Mouse (Mus musculus) small intestine, adult 2 months (tissue): Measurements from ENCODE around the gene Nr6a1. TPM values are rescaled to one million over a fixed set of nuclear protein-coding genes. Genes with fewer than 3 reads are reported as not detected.

Experiments
- H3K27ac ChIP-seq: fragments of 200-500 bp; 2 replicates; pipeline ENCODE4 v1.5.1; 2012; ENCODE audit warnings: low read depth, low read length, control low read depth, inconsistent platforms; ENCODE audit not compliant: insufficient read depth
- H3K27me3 ChIP-seq: fragments of 200-500 bp; 2 replicates; pipeline ENCODE4 v1.6.1; 2012; ENCODE audit warnings: mild to moderate bottlenecking, moderate library complexity, low read length, inconsistent platforms; ENCODE audit not compliant: control insufficient read depth, insufficient read depth
- H3K36me3 ChIP-seq: fragments of 200-500 bp; 2 replicates; pipeline ENCODE4 v1.6.1; 2012; ENCODE audit warnings: mild to moderate bottlenecking, low read length, control low read depth, inconsistent platforms; ENCODE audit not compliant: control insufficient read depth, insufficient read depth
- H3K4me1 ChIP-seq: fragments of 200-500 bp; 2 replicates; pipeline ENCODE4 v1.6.1; 2012; ENCODE audit warnings: low read length, inconsistent platforms, mixed read lengths; ENCODE audit not compliant: control insufficient read depth, insufficient read depth, insufficient read length
- H3K4me3 ChIP-seq: fragments of 200-500 bp; 2 replicates; pipeline ENCODE4 v1.5.1; 2012; ENCODE audit warnings: low read depth, mild to moderate bottlenecking, control low read depth, inconsistent platforms, low read length, moderate library complexity
- CTCF ChIP-seq: fragments of 200-500 bp; IDR thresholded peaks from 2 replicates; pipeline ENCODE4 v1.5.1; 2012; ENCODE audit warnings: low read depth, mild to moderate bottlenecking, control low read depth, inconsistent platforms, low read length, moderate library complexity, mixed read lengths; ENCODE audit not compliant: insufficient replicate concordance, insufficient read length; ENCODE audit errors: extremely low read depth
- POLR2A ChIP-seq: fragments of 200-500 bp; IDR thresholded peaks from 2 replicates; pipeline ENCODE4 v1.6.1; 2012; ENCODE audit warnings: low read depth, mild to moderate bottlenecking, control low read depth, inconsistent platforms, low read length, moderate library complexity
- WGBS: fragments of 180-500 bp; shearing (Covaris S2); methylation state at CpG from one replicate; pipeline ENCODE4 v1.1.7; 2018; 5-methylcytosine and 5-hydroxymethylcytosine counted together
- polyA plus RNA-seq: library from polyadenylated mRNA; depleted of rRNA; stranded (reverse); fragments of >200 nt; gene quantifications from 2 replicates; pipeline ENCODE4 v1.2.3, GENCODE M21; 2012

The Nr6a1 gene
- polyA plus RNA-seq, 1 experiment: 7.2 TPM

DNA sequence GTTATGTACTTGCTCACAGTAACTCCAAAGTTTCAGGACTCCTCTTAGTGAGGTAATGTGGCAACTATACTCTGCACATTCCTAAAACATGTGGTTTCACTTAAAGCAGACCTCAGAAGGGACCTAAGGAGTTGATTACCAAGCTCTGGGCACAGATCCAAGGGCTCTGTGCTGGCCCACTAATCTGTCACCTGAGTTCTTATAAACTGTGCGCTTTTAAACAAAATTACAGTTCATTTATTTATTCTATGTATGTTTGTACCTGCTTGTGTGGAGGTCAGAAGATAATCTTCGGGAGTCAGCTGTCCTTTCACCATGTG, 156.1 kb downstream of the Nr6a1 start:
- H3K27ac ChIP-seq: no peak overlapping the region
- whole genome bisulfite sequencing: 45% methylated on average over 2 of the region's 2 CpGs
- H3K4me3 ChIP-seq: no peak overlapping the region
- no peaks in the 10 kb centered on the region for H3K27me3 ChIP-seq
- TF ChIP-seq CTCF (no peak), POLR2A (no peak)
- H3K4me1 ChIP-seq: no peaks in the 10 kb centered on the region
- no peaks in the 10 kb centered on the region for H3K36me3 ChIP-seq

DNA sequence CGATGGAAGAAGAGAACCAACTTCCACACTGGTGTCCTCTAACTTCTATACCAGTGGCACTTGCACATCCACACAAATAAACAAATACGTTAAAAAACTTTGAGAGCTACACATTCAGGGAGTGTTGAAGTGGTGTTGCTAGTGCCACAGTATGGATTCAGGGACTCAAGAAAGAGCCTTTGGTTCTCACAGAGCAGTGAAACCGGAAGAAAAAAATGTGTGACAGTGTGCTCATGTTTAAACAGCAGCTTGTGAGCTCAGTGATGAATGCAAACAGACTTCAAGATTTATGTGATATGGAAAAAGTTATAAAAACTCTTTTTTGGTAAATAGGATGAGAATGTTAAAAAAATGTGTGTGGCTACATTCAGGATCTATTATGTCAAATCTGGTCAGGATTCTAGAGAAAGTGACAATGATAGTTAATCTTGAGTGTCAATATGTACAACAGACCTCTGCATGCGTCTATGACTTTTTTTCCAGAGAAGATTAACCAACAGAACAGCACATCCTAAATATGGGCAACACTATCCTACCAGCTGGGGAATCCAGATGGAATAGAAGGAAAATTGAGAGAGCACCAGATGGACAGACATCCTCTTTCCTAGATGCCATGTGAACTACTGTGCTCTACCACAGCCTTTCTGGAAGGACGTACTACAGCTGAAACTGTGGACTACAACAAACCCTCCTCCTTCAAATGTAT, 156.6 kb downstream of the Nr6a1 start:
- H3K4me3 ChIP-seq: no peak overlapping the region
- TF ChIP-seq POLR2A: no peak
- H3K27me3 ChIP-seq: no peaks in the 10 kb centered on the region
- H3K4me1 ChIP-seq: no peaks in the 10 kb centered on the region
- H3K27ac ChIP-seq: no peak overlapping the region
- H3K36me3 ChIP-seq: no peaks in the 10 kb centered on the region
- WGBS: 82% methylated on average over 5 of the region's 5 CpGs

DNA sequence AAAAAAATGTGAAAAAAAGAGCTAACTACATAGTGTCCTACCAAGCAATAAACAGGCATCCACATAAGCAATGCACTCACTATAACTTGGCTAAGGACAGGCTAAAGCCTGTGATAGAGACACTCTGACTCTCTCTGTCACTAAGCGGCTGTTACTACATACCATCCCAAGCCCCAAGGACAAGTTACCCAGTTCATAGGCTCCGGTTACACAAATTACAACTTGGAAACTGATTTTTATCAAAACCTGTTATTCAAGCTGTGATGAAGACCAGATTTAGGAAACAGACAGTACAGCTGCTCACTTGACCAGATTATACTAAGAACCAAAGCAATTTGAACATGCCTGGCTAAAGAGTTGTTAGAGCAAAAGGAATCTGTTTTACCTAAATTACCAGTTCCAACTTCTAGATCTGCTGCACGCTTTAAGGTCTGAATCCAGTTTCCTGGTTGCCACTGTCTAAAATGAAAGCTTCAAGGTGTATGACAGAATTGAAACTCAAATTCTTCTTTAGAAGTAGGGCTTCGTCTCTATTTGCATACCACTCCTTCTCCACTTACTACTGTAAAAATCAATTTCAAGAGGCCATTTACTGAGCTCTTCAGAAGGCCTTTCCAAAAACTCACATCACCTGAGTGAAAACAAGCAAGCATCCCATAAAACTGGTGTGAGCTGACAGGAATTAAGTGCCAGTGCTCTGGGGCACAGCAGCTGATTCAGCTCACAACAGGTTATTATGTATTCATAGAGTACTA, 160.1 kb downstream of the Nr6a1 start:
- Histone ChIP-seq H3K36me3 (no peaks in the 10 kb centered on the region), H3K27ac (no peak overlapping the region), H3K4me1 (no peaks in the 10 kb centered on the region), H3K27me3 (no peaks in the 10 kb centered on the region), H3K4me3 (no peak overlapping the region)
- no peak for TF ChIP-seq POLR2A
- 82% methylated on average over 4 of the region's 4 CpGs for WGBS

DNA sequence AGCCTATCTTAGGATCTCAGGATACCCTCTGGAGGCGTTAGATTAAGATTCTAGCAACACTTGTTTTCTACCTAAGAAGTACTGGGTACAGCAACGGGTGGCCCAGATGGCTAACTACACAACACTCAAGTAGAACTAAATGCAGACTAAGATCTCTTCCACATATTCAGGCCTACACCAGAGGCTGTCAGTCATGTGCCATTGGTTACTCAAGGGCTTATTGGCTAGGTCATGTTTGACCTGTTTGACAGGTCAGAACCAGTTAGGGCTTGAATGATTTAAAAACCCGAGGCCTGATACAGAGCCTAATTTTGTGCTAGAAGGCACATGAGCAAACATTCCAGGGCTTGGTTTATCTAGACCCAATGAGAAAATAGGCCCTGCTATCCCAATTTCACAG, 187.6 kb downstream of the Nr6a1 start:
- H3K4me3 ChIP-seq: no peak overlapping the region
- WGBS: 63% methylated on average over 3 of the region's 3 CpGs
- peaks cover 27% of the 10 kb centered on the region for H3K36me3 ChIP-seq
- TF ChIP-seq CTCF (no peak), POLR2A (no peak)
- H3K27ac ChIP-seq: no peak overlapping the region
- H3K27me3 ChIP-seq: no peaks in the 10 kb centered on the region
- H3K4me1 ChIP-seq: no peaks in the 10 kb centered on the region

DNA sequence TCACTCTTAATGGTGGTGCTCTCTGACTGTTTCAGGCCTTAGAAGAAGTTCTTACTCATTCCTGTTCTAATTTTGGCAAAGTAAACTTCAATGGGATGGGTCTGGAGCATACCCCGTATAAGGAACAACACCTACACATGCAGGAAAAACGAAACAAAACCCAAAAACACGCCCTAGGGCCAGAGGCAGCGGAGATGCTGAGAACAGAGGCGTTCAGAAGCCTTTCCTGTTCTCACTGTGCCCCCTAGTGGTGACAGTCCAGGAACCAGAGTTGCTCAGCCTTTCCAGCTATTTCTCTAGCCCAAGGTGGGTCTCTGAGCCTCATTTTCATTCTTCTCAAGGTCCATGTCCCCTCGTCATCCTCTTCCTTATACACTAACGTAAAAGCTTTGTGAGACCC, 188.1 kb downstream of the Nr6a1 start:
- TF ChIP-seq POLR2A (no peak), CTCF (peak; percentile 82; the same call in 1 of the 2 replicates)
- Histone ChIP-seq H3K27ac (no peak overlapping the region), H3K36me3 (peaks cover 27% of the 10 kb centered on the region), H3K4me1 (no peaks in the 10 kb centered on the region), H3K4me3 (no peak overlapping the region), H3K27me3 (no peaks in the 10 kb centered on the region)
- WGBS: 34% methylated on average over 7 of the region's 7 CpGs

DNA sequence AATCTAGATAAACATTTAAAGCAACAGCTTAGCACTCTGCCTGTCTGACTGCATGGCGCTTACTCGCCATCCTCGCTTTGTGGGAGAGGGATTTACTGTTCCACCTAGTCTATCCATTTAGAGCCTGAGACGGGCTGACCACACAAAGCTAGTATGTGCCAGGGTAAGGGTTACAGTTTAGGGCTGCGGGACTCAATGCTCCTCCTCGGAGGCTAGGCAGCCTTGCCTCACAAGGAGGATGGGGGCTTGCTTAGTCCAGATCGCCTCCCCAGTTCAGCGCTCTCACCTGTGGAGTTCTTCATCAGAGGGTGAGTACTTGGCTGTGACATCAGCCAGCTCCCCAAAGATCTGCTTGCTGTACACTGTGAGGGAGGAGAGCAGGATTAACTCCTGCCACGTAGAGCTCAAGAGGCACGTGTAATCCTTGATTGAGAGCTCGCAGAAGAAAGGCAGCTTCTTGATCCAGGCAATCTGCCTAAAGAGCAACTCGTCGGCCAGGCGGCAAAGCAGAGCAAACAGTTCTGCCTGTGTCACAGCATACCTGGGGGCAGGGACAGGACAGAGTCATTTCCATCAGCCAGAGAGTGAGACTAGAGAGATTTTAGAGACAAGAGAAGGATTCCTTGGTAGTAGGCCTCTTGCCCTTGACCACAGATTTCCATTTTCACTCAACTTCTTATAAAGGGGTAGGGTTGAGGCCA, 188.7 kb downstream of the Nr6a1 start:
- Histone ChIP-seq H3K4me3 (no peak overlapping the region), H3K27ac (no peak overlapping the region), H3K4me1 (no peaks in the 10 kb centered on the region), H3K36me3 (peaks cover 28% of the 10 kb centered on the region), H3K27me3 (no peaks in the 10 kb centered on the region)
- 94% methylated on average over 14 of the region's 14 CpGs for WGBS
- TF ChIP-seq CTCF: no peak
- TF ChIP-seq POLR2A: no peak

DNA sequence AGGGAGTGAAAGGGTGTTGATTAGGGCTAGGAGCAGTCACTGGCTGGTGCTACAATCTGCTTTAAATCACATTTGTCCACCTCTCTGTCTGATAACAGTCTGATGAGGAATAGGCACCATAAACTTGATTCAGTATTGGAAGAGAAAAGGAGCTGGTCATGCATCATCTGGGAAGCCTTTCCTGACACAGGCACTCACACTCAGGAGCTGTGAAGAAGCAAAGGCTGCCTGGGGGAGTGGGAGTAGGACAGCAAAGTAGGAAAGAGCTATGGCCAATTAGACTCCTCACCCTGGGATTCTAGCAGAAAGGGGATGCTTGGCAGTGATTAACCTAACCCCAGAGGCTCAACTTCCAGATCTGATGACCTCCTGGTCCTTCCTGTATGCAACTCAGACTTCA, 191.7 kb downstream of the Nr6a1 start:
- Histone ChIP-seq H3K4me3 (no peak overlapping the region), H3K27me3 (no peaks in the 10 kb centered on the region), H3K27ac (no peak overlapping the region), H3K36me3 (peaks cover 22% of the 10 kb centered on the region), H3K4me1 (no peaks in the 10 kb centered on the region)
- no peak for TF ChIP-seq CTCF
- no peak for TF ChIP-seq POLR2A
